Mouse (Mus musculus) stomach, embryonic 16.5 days (tissue): ENCODE results near the gene Arsa. TPM values are rescaled to one million over a fixed set of nuclear protein-coding genes. Genes with fewer than 3 reads are reported as not detected.

ENCODE experiments used
- ATAC-seq: fragments of 200-750 bp; cut with Nextera tagmentation; 2 replicates; pipeline ENCODE4 v1.8.0; 2017; ENCODE audit warnings: moderate number of reproducible peaks, moderate TSS enrichment; ENCODE audit not compliant: insufficient read depth, low FRiP score
- H3K27ac ChIP-seq: fragments of 300-500 bp; sonication (generic); 2 replicates; pipeline ENCODE4 v1.5.1; 2014; ENCODE audit warnings: low read length
- H3K27me3 ChIP-seq: fragments of 300-500 bp; sonication (generic); 2 replicates; pipeline ENCODE4 v1.6.1; 2014; ENCODE audit warnings: low read length, control low read depth, mixed read lengths; ENCODE audit not compliant: control insufficient read depth, insufficient read depth
- H3K36me3 ChIP-seq: fragments of 300-500 bp; sonication (generic); 2 replicates; pipeline ENCODE4 v1.6.1; 2014; ENCODE audit warnings: low read length; ENCODE audit not compliant: control insufficient read depth, insufficient read depth
- H3K4me1 ChIP-seq: fragments of 300-500 bp; sonication (generic); 2 replicates; pipeline ENCODE4 v1.6.1; 2014; ENCODE audit warnings: low read length, control low read depth, mixed read lengths; ENCODE audit not compliant: control insufficient read depth, insufficient read depth
- H3K4me2 ChIP-seq: fragments of 300-500 bp; sonication (generic); 2 replicates; pipeline ENCODE4 v1.6.1; 2014; ENCODE audit warnings: low read depth, low read length, mixed read lengths
- H3K4me3 ChIP-seq: fragments of 300-500 bp; sonication (generic); replicated peaks from 2 replicates; pipeline ENCODE4 v1.5.1; 2014; ENCODE audit warnings: mild to moderate bottlenecking, low read length
- H3K9ac ChIP-seq: fragments of 300-500 bp; sonication (generic); 2 replicates; pipeline ENCODE4 v1.6.1; 2014; ENCODE audit warnings: low read length
- H3K9me3 ChIP-seq: fragments of 300-500 bp; sonication (generic); replicated peaks from 2 replicates; pipeline ENCODE4 v1.6.1; 2016; ENCODE audit warnings: low read length, control low read depth; ENCODE audit not compliant: control insufficient read depth
- WGBS: fragments of 180-500 bp; shearing (Covaris S2); extraction: QIAGEN DNeasy Blood & Tissue Kit; methylation state at CpG from one replicate; pipeline ENCODE4 v1.1.7; 2014; 5-methylcytosine and 5-hydroxymethylcytosine counted together
- polyA plus RNA-seq: library from polyadenylated mRNA; unstranded; fragments of >200 nt; fragmentation: Nextera tagmentation; extraction: Ambion mirVana; gene quantifications from 2 replicates; pipeline ENCODE4 v1.2.1, GENCODE M21; 2015

The Arsa gene
- 19.5 and 19.9 TPM in 2 replicates for polyA plus RNA-seq

- Histone ChIP-seq H3K4me2 (peak within 1 kb of the TSS; percentile 99), H3K27me3 (no peaks in the 10 kb centered on the region), H3K27ac (peak within 1 kb of the TSS; percentile 88), H3K9ac (peak within 1 kb of the TSS; percentile 86), H3K4me3 (peak within 1 kb of the TSS; percentile 65), H3K36me3 (no peaks in the 10 kb centered on the region), H3K9me3 (no peaks in the 10 kb centered on the region), H3K4me1 (peaks cover 17% of the 10 kb centered on the region)
- no peak for ATAC-seq
- 27% methylated on average over 9 of the region's 9 CpGs for WGBS
Observed at GRCm38 (mm10) chr15:89477091-89477491, at the start of gene Arsa. Arsa (minus strand) TSS chr15:89477425.

GRCm38 (mm10) chr15:89526776-89527325, 49.6 kb upstream of the Arsa start:
- H3K9ac ChIP-seq, result no peak overlapping the region

GRCm38 (mm10) chr15:89525896-89526295, 48.7 kb upstream of the Arsa start:
- peaks cover 21% of the 10 kb centered on the region for H3K27me3 ChIP-seq
- H3K9ac ChIP-seq, result no peak overlapping the region
- 0 out of 2 replicates have a peak, but pooled peaks cover 3% of the 10 kb centered on the region for H3K4me1 ChIP-seq
- no peak overlapping the region for H3K4me2 ChIP-seq
- H3K9me3 ChIP-seq, result no peaks in the 10 kb centered on the region
- no peak for ATAC-seq
- no peak overlapping the region for H3K27ac ChIP-seq
- no peak overlapping the region for H3K4me3 ChIP-seq
- no peaks in the 10 kb centered on the region for H3K36me3 ChIP-seq
- 61% methylated on average over 7 of the region's 7 CpGs for WGBS

More at GRCm38 (mm10) chr15:89526776-89527325, 49.6 kb upstream of the Arsa start:
- Histone ChIP-seq H3K27ac (no peak overlapping the region), H3K4me2 (no peak overlapping the region), H3K4me3 (no peak overlapping the region), H3K27me3 (peaks cover 21% of the 10 kb centered on the region), H3K9me3 (no peaks in the 10 kb centered on the region), H3K36me3 (no peaks in the 10 kb centered on the region), H3K4me1 (0 out of 2 replicates have a peak, but pooled peaks cover 3% of the 10 kb centered on the region)
- ATAC-seq, result no peak
- WGBS, result 90% methylated on average over 19 of the region's 19 CpGs

- Histone ChIP-seq H3K4me3 (no peak overlapping the region), H3K9ac (no peak overlapping the region), H3K4me2 (no peak overlapping the region), H3K9me3 (no peaks in the 10 kb centered on the region), H3K27me3 (peaks cover 21% of the 10 kb centered on the region), H3K36me3 (no peaks in the 10 kb centered on the region), H3K27ac (no peak overlapping the region), H3K4me1 (0 out of 2 replicates have a peak, but pooled peaks cover 3% of the 10 kb centered on the region)
- 92% methylated on average over 8 of the region's 8 CpGs for WGBS
- ATAC-seq, result no peak
Observed at GRCm38 (mm10) chr15:89525464-89525863, 48.2 kb upstream of the Arsa start.

GRCm38 (mm10) chr15:89524611-89525415, 47.6 kb upstream of the Arsa start:
- Histone ChIP-seq H3K27ac (no peak overlapping the region), H3K4me3 (peak overlapping the region; percentile 61), H3K27me3 (peaks cover 21% of the 10 kb centered on the region), H3K9ac (no peak overlapping the region), H3K4me2 (peak overlapping the region; percentile 87; the same call in 1 of the 2 replicates), H3K36me3 (no peaks in the 10 kb centered on the region), H3K9me3 (no peaks in the 10 kb centered on the region), H3K4me1 (0 out of 2 replicates have a peak, but pooled peaks cover 3% of the 10 kb centered on the region)
- WGBS, result 75% methylated on average over 8 of the region's 8 CpGs
- no peak for ATAC-seq

- Histone ChIP-seq H3K27me3 (peaks cover 21% of the 10 kb centered on the region), H3K4me1 (0 out of 2 replicates have a peak, but pooled peaks cover 3% of the 10 kb centered on the region), H3K4me2 (peak overlapping the region; percentile 87), H3K27ac (no peak overlapping the region), H3K9me3 (no peaks in the 10 kb centered on the region), H3K4me3 (peak overlapping the region; percentile 61), H3K36me3 (no peaks in the 10 kb centered on the region), H3K9ac (peak overlapping the region; percentile 76)
- 12% methylated on average over 50 of the region's 52 CpGs for WGBS
- no peak for ATAC-seq
Observed at GRCm38 (mm10) chr15:89524001-89524571, 46.9 kb upstream of the Arsa start.

GRCm38 (mm10) chr15:89523283-89523832, 46.1 kb upstream of the Arsa start:
- Histone ChIP-seq H3K27me3 (peaks cover 21% of the 10 kb centered on the region), H3K4me3 (peak overlapping the region; percentile 61), H3K27ac (no peak overlapping the region), H3K9ac (peak overlapping the region; percentile 76), H3K9me3 (no peaks in the 10 kb centered on the region), H3K4me2 (peak overlapping the region; percentile 87), H3K4me1 (0 out of 2 replicates have a peak, but pooled peaks cover 3% of the 10 kb centered on the region), H3K36me3 (no peaks in the 10 kb centered on the region)
- WGBS, result 11% methylated on average over 30 of the region's 47 CpGs
- peak; percentile 59 for ATAC-seq

GRCm38 (mm10) chr15:89522566-89523282, 45.5 kb upstream of the Arsa start:
- 87% methylated on average over 10 of the region's 10 CpGs for WGBS
- Histone ChIP-seq H3K9me3 (no peaks in the 10 kb centered on the region), H3K36me3 (no peaks in the 10 kb centered on the region), H3K27ac (no peak overlapping the region), H3K27me3 (peaks cover 21% of the 10 kb centered on the region), H3K4me3 (no peak overlapping the region), H3K4me2 (no peak overlapping the region; the same call in 1 of the 2 replicates), H3K9ac (no peak overlapping the region), H3K4me1 (0 out of 2 replicates have a peak, but pooled peaks cover 3% of the 10 kb centered on the region)
- no peak for ATAC-seq
